Mouse (Mus musculus) spleen, adult 2 months (tissue): ENCODE data around the gene Irx6. TPM values are rescaled to one million over a fixed set of nuclear protein-coding genes. Genes with fewer than 3 reads are reported as not detected.

Experiments used
- DNase-seq, 2 experiments: peaks; one replicate each; pipeline versions ENCODE4 v3.0.0 to v3.0.0-alpha.2; 2012 to 2021; ENCODE audit warnings: low spot score in 2 of 2, low read depth in 1 of 2
- H3K27ac ChIP-seq: fragments of 200-500 bp; 2 replicates; pipeline ENCODE4 v1.5.1; 2012; ENCODE audit warnings: low read length, inconsistent platforms; ENCODE audit not compliant: insufficient read depth
- H3K27me3 ChIP-seq: fragments of 200-500 bp; 2 replicates; pipeline ENCODE4 v1.6.1; 2012; ENCODE audit warnings: mild to moderate bottlenecking, moderate library complexity, low read length, inconsistent platforms; ENCODE audit not compliant: control insufficient read depth, insufficient read depth
- H3K36me3 ChIP-seq: fragments of 200-500 bp; 2 replicates; pipeline ENCODE4 v1.6.1; 2012; ENCODE audit warnings: mild to moderate bottlenecking, low read length, inconsistent platforms; ENCODE audit not compliant: control insufficient read depth, insufficient read depth
- H3K4me1 ChIP-seq: fragments of 200-500 bp; 2 replicates; pipeline ENCODE4 v1.6.1; 2011; ENCODE audit warnings: inconsistent platforms; ENCODE audit not compliant: control insufficient read depth, insufficient read depth, insufficient read length
- H3K4me3 ChIP-seq: fragments of 200-500 bp; 2 replicates; pipeline ENCODE4 v1.5.1; 2011; ENCODE audit warnings: mild to moderate bottlenecking, inconsistent platforms; ENCODE audit not compliant: insufficient read depth, insufficient read length; ENCODE audit errors: extremely low read depth
- CTCF ChIP-seq: fragments of 200-500 bp; IDR thresholded peaks from 2 replicates; pipeline ENCODE4 v1.5.1; 2011; ENCODE audit warnings: mild to moderate bottlenecking, inconsistent platforms; ENCODE audit not compliant: insufficient read depth, insufficient read length, insufficient replicate concordance; ENCODE audit errors: extremely low read depth
- POLR2A ChIP-seq: fragments of 200-500 bp; IDR thresholded peaks from 2 replicates; pipeline ENCODE4 v1.6.1; 2011; ENCODE audit warnings: low read depth, low read length, inconsistent platforms
- WGBS: fragments of 180-500 bp; shearing (Covaris S2); methylation state at CpG from one replicate; pipeline ENCODE4 v1.1.7; 2018; 5-methylcytosine and 5-hydroxymethylcytosine counted together
- polyA plus RNA-seq: library from polyadenylated mRNA; depleted of rRNA; stranded (reverse); fragments of >200 nt; gene quantifications from 2 replicates; pipeline ENCODE4 v1.2.3, GENCODE M21; 2012

Irx6 gene
- polyA plus RNA-seq, 1 experiment, result not detected

- Histone ChIP-seq H3K4me3 (no peak overlapping the region), H3K27me3 (no peaks in the 10 kb centered on the region), H3K4me1 (no peaks in the 10 kb centered on the region), H3K36me3 (no peaks in the 10 kb centered on the region), H3K27ac (no peak overlapping the region)
- DNase-seq, result no peak
- WGBS, result 80% methylated on average over 3 of the region's 3 CpGs
- no peak for TF ChIP-seq CTCF
- no peak for TF ChIP-seq POLR2A
Measured at GRCm38 (mm10) chr8:92698411-92698810, 24.3 kb downstream of the Irx6 start.

- H3K4me1 ChIP-seq, result no peaks in the 10 kb centered on the region
- TF ChIP-seq POLR2A, result no peak
- TF ChIP-seq CTCF, result no peak
- 73% methylated on average over 8 of the region's 8 CpGs for WGBS
- no peak for DNase-seq
- no peaks in the 10 kb centered on the region for H3K27me3 ChIP-seq
- H3K36me3 ChIP-seq, result no peaks in the 10 kb centered on the region
- H3K27ac ChIP-seq, result no peak overlapping the region
- H3K4me3 ChIP-seq, result no peak overlapping the region
Measured at GRCm38 (mm10) chr8:92699922-92700540, 25.9 kb downstream of the Irx6 start.

- no peak for TF ChIP-seq POLR2A
- no peak for TF ChIP-seq CTCF
- 71% methylated on average over 3 of the region's 3 CpGs for WGBS
- H3K4me1 ChIP-seq, result no peaks in the 10 kb centered on the region
Measured at GRCm38 (mm10) chr8:92703375-92703774, 29.3 kb downstream of the Irx6 start.

GRCm38 (mm10) chr8:92706311-92706710 is 32.2 kb downstream of the Irx6 start:
- Histone ChIP-seq H3K36me3 (no peaks in the 10 kb centered on the region), H3K27ac (no peak overlapping the region), H3K4me1 (no peaks in the 10 kb centered on the region), H3K27me3 (no peaks in the 10 kb centered on the region), H3K4me3 (no peak overlapping the region)
- no peak for TF ChIP-seq POLR2A
- no peak for TF ChIP-seq CTCF
- 63% methylated on average over 2 of the region's 2 CpGs for WGBS
- no peak for DNase-seq

More at GRCm38 (mm10) chr8:92703375-92703774, 29.3 kb downstream of the Irx6 start:
- H3K36me3 ChIP-seq, result no peaks in the 10 kb centered on the region
- H3K27ac ChIP-seq, result no peak overlapping the region
- H3K4me3 ChIP-seq, result no peak overlapping the region
- H3K27me3 ChIP-seq, result no peaks in the 10 kb centered on the region
- no peak for DNase-seq

GRCm38 (mm10) chr8:92713286-92713685 is 39.2 kb downstream of the Irx6 start:
- H3K27ac ChIP-seq, result no peak overlapping the region
- no peaks in the 10 kb centered on the region for H3K27me3 ChIP-seq
- no peak for DNase-seq
- no peaks in the 10 kb centered on the region for H3K36me3 ChIP-seq
- TF ChIP-seq CTCF (no peak), POLR2A (no peak)
- H3K4me1 ChIP-seq, result no peaks in the 10 kb centered on the region
- WGBS, result 84% methylated on average over 1 of the region's 1 CpGs
- no peak overlapping the region for H3K4me3 ChIP-seq

GRCm38 (mm10) chr8:92717418-92717817 is 43.3 kb downstream of the Irx6 start:
- no peak overlapping the region for H3K27ac ChIP-seq
- H3K36me3 ChIP-seq, result no peaks in the 10 kb centered on the region
- no peak overlapping the region for H3K4me3 ChIP-seq
- TF ChIP-seq CTCF, result no peak
- TF ChIP-seq POLR2A, result no peak
- 30% methylated on average over 4 of the region's 4 CpGs for WGBS
- no peak for DNase-seq
- H3K27me3 ChIP-seq, result no peaks in the 10 kb centered on the region
- H3K4me1 ChIP-seq, result no peaks in the 10 kb centered on the region

GRCm38 (mm10) chr8:92718057-92718456 is 44.0 kb downstream of the Irx6 start:
- DNase-seq, result no peak
- Histone ChIP-seq H3K27ac (no peak overlapping the region), H3K27me3 (no peaks in the 10 kb centered on the region), H3K36me3 (no peaks in the 10 kb centered on the region), H3K4me1 (no peaks in the 10 kb centered on the region), H3K4me3 (no peak overlapping the region)
- WGBS, result 91% methylated on average over 5 of the region's 5 CpGs
- no peak for TF ChIP-seq CTCF
- no peak for TF ChIP-seq POLR2A
